Mouse (Mus musculus) layer of hippocampus, adult 11-12 months (tissue): Measurements from ENCODE around the gene Amz1.

Experiments used
- DNase-seq: peaks from one replicate; pipeline ENCODE4 v3.0.0; 2022; ENCODE audit warnings: low spot score

Gene Amz1

DNA sequence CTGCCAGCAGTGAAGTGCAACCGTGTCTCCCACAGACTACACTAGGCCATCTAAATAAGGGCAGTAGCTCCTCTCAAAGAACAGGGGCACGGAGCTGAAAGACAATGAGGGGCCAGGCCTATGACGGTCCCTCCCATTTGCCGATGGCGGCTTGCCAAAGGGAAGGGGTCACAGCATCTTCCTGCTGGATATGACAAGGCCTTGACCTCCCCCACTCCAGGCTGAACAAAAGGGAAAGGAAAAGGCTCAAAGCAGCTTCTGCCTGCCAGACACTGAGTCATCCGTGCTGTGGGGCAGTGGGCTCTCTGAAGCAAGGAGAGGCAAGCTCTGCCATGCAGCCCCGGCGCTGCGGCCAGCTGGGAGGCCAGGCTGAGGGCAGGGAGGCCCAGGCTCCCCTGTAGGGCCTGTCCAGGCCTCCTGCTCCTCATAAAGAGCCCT is 43.8 kb downstream of the Amz1 start:
- peak; percentile 84 for DNase-seq

GRCm38 (mm10) chr5:140768333-140768732 is 44.4 kb downstream of the Amz1 start:
- DNase-seq, result peak; percentile 85

GRCm38 (mm10) chr5:140771612-140772011 is 47.7 kb downstream of the Amz1 start:
- no peak for DNase-seq

GRCm38 (mm10) chr5:140772158-140772557 is 48.2 kb downstream of the Amz1 start:
- no peak for DNase-seq

DNA sequence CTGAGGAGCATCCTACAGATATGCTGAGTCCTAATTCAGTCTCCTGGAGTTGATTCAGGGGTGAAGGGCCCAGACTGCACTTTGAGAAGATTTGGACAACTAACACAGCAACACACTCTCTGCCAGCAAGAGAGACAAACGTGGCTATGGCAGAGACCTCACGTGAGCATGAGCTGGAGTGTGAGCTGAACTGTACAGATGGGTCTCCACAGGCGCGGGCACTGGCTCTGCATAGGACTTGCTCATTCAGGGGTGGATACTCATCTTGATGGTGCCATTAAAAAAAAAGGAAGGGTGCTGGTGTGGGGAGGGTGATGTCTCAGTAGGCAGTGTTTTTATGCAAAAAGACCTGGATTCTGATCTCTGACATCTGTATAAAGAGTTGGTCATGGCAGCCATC is 51.2 kb downstream of the Amz1 start:
- DNase-seq, result no peak

- no peak for DNase-seq
Measured at GRCm38 (mm10) chr5:140776968-140777367, 53.0 kb downstream of the Amz1 start.

GRCm38 (mm10) chr5:140781122-140781521 is 57.2 kb downstream of the Amz1 start:
- no peak for DNase-seq

DNA sequence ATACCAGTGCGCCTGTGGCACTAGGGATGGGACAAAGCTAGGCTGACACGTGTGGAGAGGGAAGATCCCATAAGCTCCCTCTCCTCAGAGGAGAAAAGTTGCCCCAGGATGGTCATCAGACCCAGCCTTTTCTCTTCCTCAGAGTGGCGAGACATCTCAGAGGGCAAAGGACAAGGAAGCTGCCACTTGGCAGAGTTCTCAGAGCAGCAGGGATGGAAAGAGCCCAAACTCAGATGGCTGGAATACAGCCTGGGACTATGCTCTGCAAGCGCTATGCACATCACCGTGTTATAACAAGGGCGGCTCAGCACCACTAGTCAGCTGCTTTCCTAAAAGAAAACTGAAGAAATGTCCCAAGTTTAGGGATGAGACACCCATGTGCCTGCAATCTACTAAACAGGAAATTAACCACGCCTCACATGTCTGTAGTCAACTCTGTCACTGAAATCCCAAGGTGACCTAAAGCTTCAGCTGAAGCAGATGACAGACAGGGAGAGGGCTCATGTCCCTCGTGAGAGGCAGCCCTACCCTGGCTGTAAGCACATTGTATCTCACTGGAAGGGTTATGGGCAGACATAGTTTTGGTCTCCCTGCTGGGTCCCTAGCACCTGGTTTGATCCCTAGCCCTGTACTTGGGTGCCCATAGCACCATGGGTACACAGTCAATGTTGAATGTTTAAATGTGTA is 58.1 kb downstream of the Amz1 start:
- no peak for DNase-seq

GRCm38 (mm10) chr5:140783577-140783976 is 59.6 kb downstream of the Amz1 start:
- DNase-seq, result no peak

- no peak for DNase-seq
Measured at GRCm38 (mm10) chr5:140784288-140784687, 60.4 kb downstream of the Amz1 start.

DNA sequence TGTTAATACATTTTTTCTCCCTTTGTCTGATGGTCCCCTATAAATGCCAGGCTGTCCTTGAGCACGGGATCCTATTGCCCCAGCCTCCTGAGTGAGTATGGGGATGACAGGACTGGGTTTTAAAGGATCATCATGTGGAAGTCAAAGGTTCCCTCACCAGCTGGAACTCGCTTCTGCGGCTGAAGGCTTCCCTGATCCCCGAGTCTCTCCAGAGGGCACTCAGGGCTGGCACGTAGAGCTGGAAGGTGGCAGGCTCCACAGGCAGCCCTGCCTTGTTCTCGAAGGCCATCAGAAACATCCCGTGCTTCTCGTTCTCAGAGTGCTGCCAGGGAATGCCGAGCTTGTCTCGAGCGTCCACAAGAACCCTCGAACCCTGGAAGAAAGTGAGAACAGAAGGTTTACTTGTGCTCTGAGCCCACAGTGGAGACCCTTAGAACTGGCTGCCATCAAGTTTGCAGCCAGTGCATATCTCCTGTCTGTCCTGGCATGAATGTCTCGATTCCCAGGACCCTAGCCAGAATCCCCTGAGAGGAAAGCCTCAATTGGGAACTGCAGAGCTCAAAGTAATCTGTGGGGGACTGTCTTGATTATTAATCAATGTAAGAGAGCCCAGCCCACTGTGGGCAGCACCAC is 61.4 kb downstream of the Amz1 start:
- DNase-seq, result no peak

DNA sequence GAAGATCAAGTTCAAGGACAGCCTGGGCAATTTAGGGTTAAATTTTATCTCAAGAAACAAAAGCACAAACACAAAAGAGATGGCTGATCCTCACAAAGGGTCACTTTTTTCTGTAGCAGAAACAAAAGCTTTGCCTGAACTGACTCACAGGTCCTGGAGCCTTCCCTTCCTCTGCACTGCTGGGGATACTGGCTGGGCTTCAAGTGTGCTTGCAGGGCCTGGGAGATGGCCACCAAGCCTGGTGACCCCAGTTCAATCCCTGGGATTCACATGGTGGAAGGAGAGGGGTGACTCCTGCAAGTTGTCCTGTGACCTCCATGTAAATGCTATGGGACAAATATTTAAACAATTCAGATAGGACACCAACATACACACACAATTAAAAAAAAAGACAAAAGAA is 65.6 kb downstream of the Amz1 start:
- DNase-seq, result no peak

GRCm38 (mm10) chr5:140790392-140790791 is 66.5 kb downstream of the Amz1 start:
- DNase-seq, result no peak

DNA sequence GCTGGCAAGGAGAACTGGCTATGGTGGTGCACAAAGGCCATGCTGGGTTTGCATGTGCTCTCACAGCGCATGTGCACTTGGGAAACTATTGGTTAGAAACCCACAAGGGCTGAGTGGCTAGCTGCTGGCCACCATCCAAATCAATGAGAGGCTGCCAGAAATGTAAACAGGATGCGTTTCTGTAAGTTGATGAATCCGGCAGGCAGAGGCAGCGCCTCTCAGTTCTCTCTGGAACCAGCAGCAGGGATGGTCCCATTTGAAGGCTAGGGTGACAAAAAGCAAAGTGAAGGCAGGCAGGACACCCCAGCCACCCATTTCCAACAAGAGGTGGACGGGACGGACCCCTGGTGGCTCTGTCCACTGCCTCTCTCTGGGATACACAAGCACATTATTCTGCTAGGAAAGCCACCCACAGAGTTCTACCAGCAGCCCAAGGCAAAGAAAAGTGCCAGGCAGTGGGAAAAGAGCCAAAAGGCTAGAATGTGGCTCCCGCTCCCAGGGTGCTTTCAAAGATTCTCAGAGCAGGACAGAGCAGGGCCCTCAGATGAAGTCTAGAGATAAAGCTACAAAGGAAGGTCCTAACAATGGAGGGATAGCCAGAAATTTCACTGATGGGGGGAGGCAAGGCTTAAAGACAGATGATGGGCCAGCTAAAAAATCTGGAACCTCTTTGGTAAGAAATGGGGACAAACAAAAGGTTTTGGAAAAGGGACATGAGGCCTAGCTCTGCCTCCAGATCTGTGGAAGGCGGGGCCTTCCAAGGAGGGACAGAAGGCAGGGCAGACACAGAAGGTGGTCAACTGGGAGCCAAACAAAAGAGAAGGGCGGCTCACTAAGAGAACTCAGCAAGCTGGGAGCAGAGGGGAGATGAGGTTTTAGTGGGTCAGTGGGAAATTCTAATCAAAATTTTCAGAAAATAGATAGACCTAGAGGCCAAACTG is 67.3 kb downstream of the Amz1 start:
- DNase-seq, result peak; percentile 62

DNA sequence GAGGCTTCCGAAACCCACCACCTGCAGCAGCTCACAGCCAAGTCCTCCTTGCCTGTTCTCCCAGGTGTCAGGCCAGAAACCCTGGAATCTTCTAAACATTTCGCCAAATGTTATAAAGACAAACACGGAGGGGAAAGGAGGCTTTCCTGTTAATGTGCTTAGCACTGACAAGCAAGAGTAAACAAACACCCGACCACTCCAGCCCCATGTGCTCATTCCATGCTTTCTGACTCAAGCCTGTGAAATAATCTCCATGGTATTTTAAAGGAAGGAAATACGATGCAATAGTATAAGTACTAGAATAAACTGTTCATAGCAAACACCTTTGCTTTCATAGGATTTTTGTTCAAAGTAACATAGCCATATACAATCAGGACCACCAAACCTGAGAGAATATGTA is 68.3 kb downstream of the Amz1 start:
- no peak for DNase-seq

- DNase-seq, result no peak
Measured at GRCm38 (mm10) chr5:140794753-140795152, 70.8 kb downstream of the Amz1 start.

DNA sequence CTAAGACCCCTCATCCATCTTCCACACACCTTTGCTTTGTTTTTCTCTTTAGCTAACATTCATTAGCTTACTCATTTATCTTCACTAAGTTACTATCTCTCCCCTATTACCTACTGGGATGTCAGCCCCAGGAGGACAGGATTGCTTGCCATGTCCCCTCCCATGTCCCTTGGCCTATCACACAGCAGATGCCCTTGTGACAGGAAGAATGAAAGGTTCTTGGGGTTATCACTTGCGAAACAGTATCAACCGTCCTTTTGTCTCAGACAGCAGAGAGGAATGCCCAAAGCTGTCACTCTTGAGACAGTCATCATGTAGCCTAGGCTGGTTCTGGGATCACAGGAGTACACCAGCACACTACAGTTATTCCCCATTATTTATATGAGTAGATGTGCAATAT is 71.2 kb downstream of the Amz1 start:
- DNase-seq, result no peak

DNA sequence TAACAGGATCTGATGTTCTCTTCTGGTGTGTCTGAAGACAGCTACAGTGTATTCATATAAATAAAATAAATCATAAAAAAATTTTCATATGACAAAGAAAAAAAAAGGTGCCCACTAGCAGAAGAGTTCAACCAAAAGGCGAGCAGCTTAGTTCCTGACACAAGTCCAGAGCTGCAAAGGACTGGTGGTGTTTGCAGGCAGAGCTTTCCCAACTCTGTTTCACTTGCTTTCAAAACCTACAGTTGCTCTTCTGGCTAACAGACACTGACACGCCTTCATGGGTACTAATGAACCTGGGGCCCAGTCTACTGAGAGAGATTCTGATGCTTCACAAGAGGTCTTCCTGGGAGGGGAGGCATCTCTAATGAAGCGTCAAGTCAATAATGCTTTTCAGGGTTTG is 72.1 kb downstream of the Amz1 start:
- no peak for DNase-seq

DNA sequence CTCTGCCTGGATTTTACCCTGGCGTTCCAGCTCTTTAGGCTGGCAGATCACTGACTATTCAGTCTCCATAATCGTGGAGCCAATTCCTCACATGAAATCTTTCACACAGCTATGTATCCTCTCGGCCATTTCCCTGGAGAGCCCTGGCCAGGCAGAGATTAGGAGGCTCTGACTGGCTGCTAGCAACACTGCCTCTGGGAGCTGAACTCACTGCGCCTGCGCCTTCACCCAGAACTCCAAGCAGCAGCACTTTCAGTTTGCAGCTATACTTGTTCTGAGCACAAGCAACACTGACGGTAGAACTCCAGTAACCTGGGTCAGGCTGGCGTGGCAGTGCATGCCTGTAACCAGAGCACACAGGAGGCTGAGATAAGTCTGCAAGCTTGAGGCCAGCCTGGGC is 74.2 kb downstream of the Amz1 start:
- DNase-seq, result no peak

DNA sequence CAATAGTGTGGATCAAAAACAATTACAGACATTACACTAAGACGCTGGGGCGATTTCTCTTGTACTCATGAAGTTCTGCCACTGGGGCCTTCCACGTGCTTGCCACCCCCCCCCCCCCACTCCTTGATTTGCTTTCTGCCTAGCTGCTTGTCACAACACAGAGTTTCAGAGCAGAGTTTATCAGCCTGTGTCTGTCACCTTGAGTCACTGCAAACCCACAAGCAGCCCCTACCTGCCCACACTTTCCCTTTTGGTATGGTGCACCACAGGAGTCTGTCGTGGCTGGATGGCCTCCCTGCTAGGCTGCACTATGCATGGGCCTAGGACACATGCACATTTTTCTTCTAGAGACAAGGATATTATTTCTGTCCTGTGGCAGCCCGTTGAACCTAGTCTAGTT is 74.8 kb downstream of the Amz1 start:
- DNase-seq, result no peak

- no peak for DNase-seq
Measured at GRCm38 (mm10) chr5:140799190-140799589, 75.3 kb downstream of the Amz1 start.

DNA sequence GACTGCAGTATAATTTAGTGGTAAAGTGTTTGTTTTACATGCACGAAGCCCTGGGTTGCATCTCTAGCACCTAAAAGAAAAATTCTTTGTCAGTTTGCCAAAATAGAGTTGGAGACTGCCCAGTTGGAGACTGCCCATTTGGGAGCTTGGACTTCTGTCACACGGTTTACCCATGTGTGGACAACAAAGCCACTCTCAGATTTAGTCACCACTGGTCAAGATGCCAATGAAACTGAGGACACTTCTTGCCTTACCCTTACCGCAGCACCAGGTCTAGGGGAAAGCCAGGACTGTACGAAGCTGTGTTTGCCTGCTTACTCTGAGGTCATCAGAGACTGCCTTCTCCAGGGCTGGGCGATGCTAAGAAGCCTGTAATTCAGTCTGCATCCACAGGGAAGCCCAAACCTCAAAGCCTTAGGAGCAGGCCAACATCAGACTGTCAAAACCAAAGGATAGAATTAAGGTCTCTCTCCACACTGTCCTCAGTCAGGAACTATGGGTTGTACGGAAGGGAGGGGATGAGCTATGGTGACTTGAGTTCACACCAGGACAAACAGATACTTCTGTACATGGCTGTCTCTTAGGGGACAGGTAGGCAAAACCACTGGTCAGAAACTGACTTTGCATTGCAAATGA is 76.5 kb downstream of the Amz1 start:
- DNase-seq, result no peak
